ENCODE assay signal across 8 mouse cellular contexts in the genomic region with DNA sequence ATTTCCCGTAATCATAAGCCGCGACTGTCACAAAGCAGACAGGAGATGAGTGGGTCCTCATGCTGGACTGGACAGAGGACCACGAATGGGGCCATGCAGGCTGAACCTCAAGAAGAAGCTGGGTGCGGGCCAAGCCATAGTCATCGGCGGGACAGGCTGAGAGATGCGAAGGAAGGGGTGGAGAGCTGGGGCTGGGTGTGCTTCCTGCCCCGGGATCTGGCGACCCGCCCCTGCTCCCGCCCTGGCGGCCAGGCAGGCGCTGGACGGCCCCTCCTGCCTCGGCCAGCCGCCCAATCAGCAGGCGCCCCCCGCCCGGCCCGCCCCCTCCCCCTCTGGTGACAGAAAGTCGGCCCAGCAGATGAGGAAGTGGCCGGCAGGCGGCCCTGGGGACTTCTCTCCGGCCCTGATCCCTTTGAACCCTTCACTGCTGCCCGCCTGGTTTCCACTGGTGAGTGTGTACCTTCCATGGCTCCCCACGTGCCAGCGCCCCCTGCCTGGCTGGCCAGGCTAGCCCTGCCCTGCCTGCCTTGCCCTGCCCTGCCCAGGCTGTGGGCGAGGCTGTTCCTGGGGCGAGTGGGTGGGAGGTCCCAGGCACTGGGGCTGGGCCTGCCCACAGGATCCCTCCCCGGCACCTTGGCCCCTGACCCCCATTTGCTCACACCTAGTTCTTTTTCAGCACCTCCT. TPM values are rescaled to one million over a fixed set of nuclear protein-coding genes. Genes with fewer than 3 reads are reported as not detected.
DNase-seq lines count a peak whose midpoint lies in the region; ATAC-seq and TF ChIP-seq lines count a peak whose summit lies in the region.

Gene Elovl1 (plus strand): TSS at position 326 of the 684 bp plus-strand sequence.

- H3K4me2 ChIP-seq in heart, embryonic 11.5 days = peak within 1 kb of the TSS; percentile 83
- H3K4me2 ChIP-seq in kidney, embryonic 16.5 days (replicated peaks; ENCODE audit: low read depth, low read length) = peak within 1 kb of the TSS; percentile 79

- H3K9ac ChIP-seq in heart, embryonic 11.5 days (ENCODE audit: low read depth, low read length) = peak within 1 kb of the TSS; percentile 88
- H3K9ac ChIP-seq in kidney, embryonic 16.5 days (replicated peaks; ENCODE audit: low read length) = peak within 1 kb of the TSS; percentile 85
- peak within 1 kb of the TSS; percentile 91 for H3K9ac ChIP-seq in liver, adult 2 months (ENCODE audit: low read depth, low read length)

- H3K9me3 ChIP-seq in heart, embryonic 11.5 days (replicated peaks; ENCODE audit: control insufficient read depth, low read length) = no peaks in the 10 kb centered on the region
- H3K9me3 ChIP-seq in kidney, embryonic 16.5 days (ENCODE audit: low read length) = no peaks in the 10 kb centered on the region

- H3K4me1 ChIP-seq in heart, embryonic 11.5 days (ENCODE audit: control insufficient read depth, insufficient read depth, low read length) = peaks cover 25% of the 10 kb centered on the region
- H3K4me1 ChIP-seq in kidney, embryonic 16.5 days (ENCODE audit: insufficient read depth, low read length) = peaks cover 29% of the 10 kb centered on the region
- H3K4me1 ChIP-seq in liver, adult 2 months (ENCODE audit: control insufficient read depth, insufficient read depth, low read length) = peaks cover 31% of the 10 kb centered on the region

- peak within 1 kb of the TSS; percentile 78 for H3K27ac ChIP-seq in heart, embryonic 11.5 days (ENCODE audit: low read depth, low read length)
- H3K27ac ChIP-seq in kidney, embryonic 16.5 days (ENCODE audit: low read length) = peak within 1 kb of the TSS; percentile 87
- H3K27ac ChIP-seq in liver, adult 2 months (replicated peaks; ENCODE audit: insufficient read depth, low read depth, low read length) = peak within 1 kb of the TSS; percentile 90

- peaks cover 21% of the 10 kb centered on the region for H3K36me3 ChIP-seq in C2C12 (ENCODE audit: control insufficient read depth, insufficient read depth)
- peaks cover 13% of the 10 kb centered on the region for H3K36me3 ChIP-seq in heart, embryonic 11.5 days (ENCODE audit: control insufficient read depth, insufficient read depth, low read length)
- peaks cover 24% of the 10 kb centered on the region for H3K36me3 ChIP-seq in kidney, embryonic 16.5 days (ENCODE audit: insufficient read depth, low read length)
- H3K36me3 ChIP-seq in liver, adult 2 months (ENCODE audit: control insufficient read depth, insufficient read depth, low read length) = peaks cover 11% of the 10 kb centered on the region

- ATAC-seq in erythroblast, adult 5-6 weeks (replicated peaks; ENCODE audit: low FRiP score, poor library complexity, severe bottlenecking) = peak; percentile 85
- ATAC-seq in heart, embryonic 11.5 days (replicated peaks; ENCODE audit: insufficient number of reproducible peaks, low FRiP score, low TSS enrichment) = peak; percentile 94
- peak; percentile 98 for ATAC-seq in kidney, embryonic 16.5 days (ENCODE audit: low FRiP score, low TSS enrichment)
- peak; percentile 84 for ATAC-seq in monocyte, adult 5-6 weeks (replicated peaks; ENCODE audit: insufficient number of reproducible peaks, low FRiP score, low TSS enrichment, poor library complexity, severe bottlenecking)

- peak; percentile 50; the same call in 1 of the 2 replicates for TF ChIP-seq POLR2A in liver, adult 2 months (IDR thresholded peaks at IDR 0.05; ENCODE audit: extremely low read depth, insufficient read depth, low read length)

- no peaks in the 10 kb centered on the region for H3K27me3 ChIP-seq in C2C12 (ENCODE audit: control insufficient read depth, insufficient read depth, insufficient read length)
- no peaks in the 10 kb centered on the region for H3K27me3 ChIP-seq in heart, embryonic 11.5 days (ENCODE audit: control insufficient read depth, insufficient read depth, low read length)
- H3K27me3 ChIP-seq in kidney, embryonic 16.5 days (ENCODE audit: insufficient read depth, low read length) = no peaks in the 10 kb centered on the region
- no peaks in the 10 kb centered on the region for H3K27me3 ChIP-seq in liver, adult 2 months (ENCODE audit: control insufficient read depth, insufficient read depth, low read length)

- H3K4me3 ChIP-seq in C2C12 (ENCODE audit: insufficient read depth, poor library complexity, severe bottlenecking) = peak within 1 kb of the TSS; percentile 65
- peak within 1 kb of the TSS; percentile 84 for H3K4me3 ChIP-seq in heart, embryonic 11.5 days (ENCODE audit: low read depth, low read length)
- peak within 1 kb of the TSS; percentile 77 for H3K4me3 ChIP-seq in kidney, embryonic 16.5 days (ENCODE audit: low read length)
- H3K4me3 ChIP-seq in liver, adult 2 months (ENCODE audit: insufficient read depth, low read depth, low read length) = peak within 1 kb of the TSS; percentile 78

- WGBS in heart, embryonic 11.5 days (ENCODE audit: insufficient replicate concordance) = 2% methylated on average over 30 of the region's 31 CpGs
- 0% methylated on average over 28 of the region's 31 CpGs for WGBS in kidney, embryonic 16.5 days
- 0% methylated on average over 28 of the region's 31 CpGs for WGBS in liver, adult 2 months

- peaks cover 16% of the 10 kb centered on the region for H3K79me3 ChIP-seq in C2C12 (ENCODE audit: low read depth)

- peaks cover 42% of the 10 kb centered on the region for H3K79me2 ChIP-seq in C2C12 (ENCODE audit: control insufficient read depth, insufficient read depth)
- H3K79me2 ChIP-seq in liver, adult 2 months (ENCODE audit: control insufficient read depth, insufficient read depth, low read length) = peaks cover 4% of the 10 kb centered on the region; the same call in 1 of the 2 replicates

- peak within 1 kb of the TSS; percentile 96 for H3ac ChIP-seq in C2C12 (ENCODE audit: control insufficient read depth, insufficient read length, low read depth)

- peak; percentile 90 for DNase-seq in brain, adult 2 months (ENCODE audit: low read depth, low spot score)
- DNase-seq in liver, adult 2 months (ENCODE audit: extremely low read depth, low read depth, low spot score) = peak; percentile 75
- DNase-seq in spleen, postnatal 4 days (ENCODE audit: low spot score in 2 of 2) = peak; percentile 87 to 90

- peak; percentile 62 for TF ChIP-seq CTCF in C2C12 (IDR thresholded peaks at IDR 0.05; ENCODE audit: control insufficient read depth, insufficient read depth, insufficient read length)
- peak; percentile 51; the same call in 1 of the 2 replicates for TF ChIP-seq CTCF in liver, adult 2 months (IDR thresholded peaks at IDR 0.05; ENCODE audit: low read depth, low read length)

TF ChIP-seq in C2C12, 6 proteins besides CTCF, POLR2A, EP300 and RAD21:
- TF ChIP-seq MAX (IDR thresholded peaks at IDR 0.05) = no peak
- no peak for TF ChIP-seq CEBPB (IDR thresholded peaks at IDR 0.05; ENCODE audit: low read depth)
- TF ChIP-seq FOSL1 (IDR thresholded peaks at IDR 0.05; ENCODE audit: insufficient read depth, low read length, poor library complexity, severe bottlenecking) = no peak
- TF ChIP-seq MYOG (IDR thresholded peaks at IDR 0.05; ENCODE audit: control insufficient read depth, extremely low read depth, insufficient read length) = no peak
TF ChIP-seq in C2C12: peak in this region for 0.

RNA-seq across cellular contexts. Expression of gene Elovl1, which starts in this region (rescaled TPM):
- 92.3 TPM for polyA plus RNA-seq in C2C12 (2012; fragmentation: generic; extraction: Trizol)
- total RNA-seq in erythroblast, adult 5-6 weeks (2015; ENCODE audit: low replicate concordance) = 15.2 and 35.9 TPM in 2 replicates
- 21.7 and 22.0 TPM in 2 replicates for total RNA-seq in erythroblast, adult 5-6 weeks (2017; ENCODE audit: low replicate concordance)
- polyA plus RNA-seq in heart, embryonic 11.5 days (2014; fragmentation: Nextera tagmentation; extraction: Ambion mirVana) = 59.7 and 68.4 TPM in 2 replicates
- 122 and 125 TPM in 2 replicates for polyA plus RNA-seq in kidney, embryonic 16.5 days (2015; fragmentation: Nextera tagmentation; extraction: Ambion mirVana)
- total RNA-seq in liver, adult 2 months (2014; rRNA removed) = 16.9 and 23.1 TPM in 2 replicates
- 132 and 135 TPM in 2 replicates for polyA plus RNA-seq in liver, adult 2 months (2012; rRNA removed)
- 47.0 to 63.4 TPM (median 61.8 TPM) in 3 replicates for total RNA-seq in monocyte, adult 5-6 weeks (2017)

Comparison
In these comparisons a context has a peak if more than half of its experiments do, and no peak if none do; other contexts are left out.
1. Peak in every context shown above with its lines: DNase-seq, ATAC-seq, H3K4me3 ChIP-seq and H3K27ac ChIP-seq.